Mouse (Mus musculus) subcutaneous adipose tissue, adult 2 months (tissue): ENCODE measurements around the gene Yes1. TPM values are rescaled to one million over a fixed set of nuclear protein-coding genes. Genes with fewer than 3 reads are reported as not detected.

ENCODE experiments used
- polyA plus RNA-seq: library from polyadenylated mRNA; depleted of rRNA; stranded (reverse); fragments of >200 nt; gene quantifications from 2 replicates; pipeline ENCODE4 v1.2.3, GENCODE M21; 2012; ENCODE audit warnings: low replicate concordance; rRNA removed

Gene Yes1
- 2.5 and 3.5 TPM in 2 replicates for polyA plus RNA-seq

GRCm38 (mm10) chr5:32610801-32611340 is at the start of gene Yes1:
TSS of gene Yes1 (plus strand) at chr5:32611171.

Other genes with a start within 250 kb of the Yes1 start
- gene Ppp1cb, start 152.3 kb upstream of the Yes1 start, polyA plus RNA-seq = 33.8 and 48.8 TPM in 2 replicates
- 81.3 and 107 TPM in 2 replicates for gene Pisd, start 174.5 kb downstream of the Yes1 start, polyA plus RNA-seq
- gene Gm20671, start 215.9 kb downstream of the Yes1 start, polyA plus RNA-seq = 8.1 and 9.8 TPM in 2 replicates
- gene Prr14l, start 243.1 kb downstream of the Yes1 start, polyA plus RNA-seq = 6.0 and 24.1 TPM in 2 replicates